Mouse (Mus musculus) thymus, adult 2 months (tissue): ENCODE data around the gene Olfr17.

Source experiments
- CTCF ChIP-seq: fragments of 200-500 bp; IDR thresholded peaks from 2 replicates; pipeline ENCODE4 v1.5.1; 2012; ENCODE audit warnings: mild to moderate bottlenecking, control low read depth, low read length, moderate library complexity, borderline replicate concordance; ENCODE audit not compliant: control insufficient read depth, poor library complexity, insufficient read depth; ENCODE audit errors: extremely low read depth
- POLR2A ChIP-seq: fragments of 200-500 bp; IDR thresholded peaks from 2 replicates; pipeline ENCODE4 v1.6.1; 2012; ENCODE audit warnings: mild to moderate bottlenecking, low read length, control low read depth, moderate library complexity; ENCODE audit not compliant: control insufficient read depth, poor library complexity, insufficient read depth; ENCODE audit errors: extremely low read depth

DNA sequence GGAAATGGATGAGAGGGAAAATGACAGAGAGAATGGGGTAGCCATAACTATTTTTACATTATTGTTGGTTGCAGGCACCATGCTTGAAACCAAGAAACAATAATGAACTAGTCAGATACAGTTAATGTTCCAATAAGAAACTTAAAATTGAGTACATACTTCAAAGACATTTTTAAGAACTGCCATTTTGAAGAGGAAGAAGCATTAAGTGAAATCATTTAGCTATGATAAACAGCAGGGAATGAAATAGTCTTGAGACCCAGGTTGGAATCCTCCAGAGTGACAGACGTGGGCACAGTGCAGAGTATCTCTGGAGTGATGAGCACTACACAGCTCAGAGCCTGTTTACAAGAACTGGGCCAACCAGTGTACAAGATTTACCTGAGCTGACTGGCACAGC, at the start of gene Olfr17:
- TF ChIP-seq POLR2A (no peak), CTCF (no peak)
